Mouse (Mus musculus): ENCODE data around the gene Lpin2. TPM values are rescaled to one million over a fixed set of nuclear protein-coding genes. Genes with fewer than 3 reads are reported as not detected.

The Lpin2 gene
- polyA plus RNA-seq, 1 experiment from 2014 or later, result 93.2 TPM

GRCm38 (mm10) chr17:71168205-71168815 is 14.1 kb upstream of the Lpin2 start:
- H3K9me3 ChIP-seq (ENCODE audit: control insufficient read depth, low read length), result no peaks in the 10 kb centered on the region
- no peaks in the 10 kb centered on the region for H3K27me3 ChIP-seq (ENCODE audit: control insufficient read depth, insufficient read depth, low read length)
- 82% methylated on average over 5 of the region's 5 CpGs for WGBS
- H3K4me1 ChIP-seq (ENCODE audit: control insufficient read depth, insufficient read depth, low read length), result peaks cover 7% of the 10 kb centered on the region; the same call in 1 of the 2 replicates
- no peak overlapping the region for H3K9ac ChIP-seq (ENCODE audit: low read depth, low read length)
- no peak overlapping the region for H3K27ac ChIP-seq (ENCODE audit: low read depth, low read length)
- no peak for ATAC-seq (ENCODE audit: low FRiP score, low TSS enrichment)
- H3K4me3 ChIP-seq (ENCODE audit: low read length), result no peak overlapping the region
- H3K36me3 ChIP-seq (ENCODE audit: control insufficient read depth, insufficient read depth, low read length), result no peaks in the 10 kb centered on the region
- no peak overlapping the region for H3K4me2 ChIP-seq (replicated peaks; ENCODE audit: low read depth, low read length)

GRCm38 (mm10) chr17:71168846-71169245 is 13.5 kb upstream of the Lpin2 start:
- no peak overlapping the region for H3K4me2 ChIP-seq (replicated peaks; ENCODE audit: low read depth, low read length)
- no peak overlapping the region for H3K27ac ChIP-seq (ENCODE audit: low read depth, low read length)
- H3K9me3 ChIP-seq (ENCODE audit: control insufficient read depth, low read length), result no peaks in the 10 kb centered on the region
- peaks cover 7% of the 10 kb centered on the region; the same call in 1 of the 2 replicates for H3K4me1 ChIP-seq (ENCODE audit: control insufficient read depth, insufficient read depth, low read length)
- WGBS, result 52% methylated on average over 9 of the region's 9 CpGs
- H3K4me3 ChIP-seq (ENCODE audit: low read length), result no peak overlapping the region
- no peaks in the 10 kb centered on the region for H3K27me3 ChIP-seq (ENCODE audit: control insufficient read depth, insufficient read depth, low read length)
- ATAC-seq (ENCODE audit: low FRiP score, low TSS enrichment), result no peak
- H3K36me3 ChIP-seq (ENCODE audit: control insufficient read depth, insufficient read depth, low read length), result no peaks in the 10 kb centered on the region
- no peak overlapping the region for H3K9ac ChIP-seq (ENCODE audit: low read depth, low read length)

DNA sequence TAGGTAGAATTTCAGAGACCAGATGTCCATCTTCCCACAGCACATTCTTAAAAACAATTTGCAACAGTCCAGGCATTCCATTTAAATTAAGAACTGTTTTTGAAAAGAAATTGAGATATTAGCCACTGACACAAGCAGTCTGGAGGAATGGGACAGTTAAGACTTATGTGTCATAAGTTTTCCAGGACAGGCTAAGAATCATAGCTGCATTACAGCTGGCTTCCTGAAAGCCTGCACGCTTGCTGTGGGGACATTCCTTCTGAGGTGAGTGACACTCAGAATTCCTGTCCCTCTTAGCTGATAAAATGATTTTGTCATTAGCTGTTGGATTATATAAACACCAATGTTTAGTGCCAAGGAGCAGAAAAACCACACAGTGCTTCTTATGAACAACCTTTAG is 12.7 kb upstream of the Lpin2 start:
- peaks cover 7% of the 10 kb centered on the region; the same call in 1 of the 2 replicates for H3K4me1 ChIP-seq (ENCODE audit: control insufficient read depth, insufficient read depth, low read length)
- H3K4me3 ChIP-seq (ENCODE audit: low read length), result no peak overlapping the region
- WGBS, result 50% methylated on average over 1 of the region's 1 CpGs
- no peak for ATAC-seq (ENCODE audit: low FRiP score, low TSS enrichment)
- no peaks in the 10 kb centered on the region for H3K9me3 ChIP-seq (ENCODE audit: control insufficient read depth, low read length)
- H3K27ac ChIP-seq (ENCODE audit: low read depth, low read length), result no peak overlapping the region
- no peak overlapping the region for H3K4me2 ChIP-seq (replicated peaks; ENCODE audit: low read depth, low read length)
- H3K36me3 ChIP-seq (ENCODE audit: control insufficient read depth, insufficient read depth, low read length), result no peaks in the 10 kb centered on the region
- H3K27me3 ChIP-seq (ENCODE audit: control insufficient read depth, insufficient read depth, low read length), result no peaks in the 10 kb centered on the region
- H3K9ac ChIP-seq (ENCODE audit: low read depth, low read length), result no peak overlapping the region

DNA sequence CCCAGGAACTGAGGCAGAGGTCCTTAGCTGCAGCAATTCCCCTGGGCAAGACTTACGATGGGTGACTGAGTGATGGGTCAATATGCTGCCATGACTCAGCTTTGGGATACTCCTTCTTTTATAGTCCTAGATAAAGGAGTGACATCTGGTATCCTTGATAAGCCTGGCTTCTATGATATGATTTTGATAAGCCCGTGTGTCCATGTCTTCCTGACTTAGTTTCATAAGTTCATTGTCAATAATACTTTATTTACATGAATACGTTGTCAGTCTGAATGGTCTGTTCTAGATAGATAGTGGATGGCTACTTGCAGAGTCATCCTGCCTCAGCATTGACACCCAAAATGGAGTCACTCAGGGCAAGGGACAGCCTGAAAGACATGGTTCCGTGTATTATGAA is 11.2 kb upstream of the Lpin2 start:
- ATAC-seq (ENCODE audit: low FRiP score, low TSS enrichment), result no peak
- Histone ChIP-seq H3K4me1 (ENCODE audit: control insufficient read depth, insufficient read depth, low read length) (peaks cover 7% of the 10 kb centered on the region; the same call in 1 of the 2 replicates), H3K4me2 (replicated peaks; ENCODE audit: low read depth, low read length) (no peak overlapping the region), H3K27ac (ENCODE audit: low read depth, low read length) (no peak overlapping the region), H3K9ac (ENCODE audit: low read depth, low read length) (no peak overlapping the region), H3K9me3 (ENCODE audit: control insufficient read depth, low read length) (no peaks in the 10 kb centered on the region), H3K27me3 (ENCODE audit: control insufficient read depth, insufficient read depth, low read length) (no peaks in the 10 kb centered on the region), H3K36me3 (ENCODE audit: control insufficient read depth, insufficient read depth, low read length) (no peaks in the 10 kb centered on the region), H3K4me3 (ENCODE audit: low read length) (no peak overlapping the region)
- WGBS, result 91% methylated on average over 4 of the region's 4 CpGs

- Histone ChIP-seq H3K9ac (ENCODE audit: low read depth, low read length) (no peak overlapping the region), H3K27me3 (ENCODE audit: control insufficient read depth, insufficient read depth, low read length) (no peaks in the 10 kb centered on the region), H3K9me3 (ENCODE audit: control insufficient read depth, low read length) (no peaks in the 10 kb centered on the region), H3K4me2 (replicated peaks; ENCODE audit: low read depth, low read length) (no peak overlapping the region), H3K4me1 (ENCODE audit: control insufficient read depth, insufficient read depth, low read length) (peaks cover 16% of the 10 kb centered on the region), H3K27ac (ENCODE audit: low read depth, low read length) (no peak overlapping the region), H3K4me3 (ENCODE audit: low read length) (no peak overlapping the region), H3K36me3 (ENCODE audit: control insufficient read depth, insufficient read depth, low read length) (no peaks in the 10 kb centered on the region)
- ATAC-seq (ENCODE audit: low FRiP score, low TSS enrichment), result no peak
- WGBS, result 60% methylated on average over 4 of the region's 4 CpGs
Observed at GRCm38 (mm10) chr17:71177336-71177735, 5.0 kb upstream of the Lpin2 start.

DNA sequence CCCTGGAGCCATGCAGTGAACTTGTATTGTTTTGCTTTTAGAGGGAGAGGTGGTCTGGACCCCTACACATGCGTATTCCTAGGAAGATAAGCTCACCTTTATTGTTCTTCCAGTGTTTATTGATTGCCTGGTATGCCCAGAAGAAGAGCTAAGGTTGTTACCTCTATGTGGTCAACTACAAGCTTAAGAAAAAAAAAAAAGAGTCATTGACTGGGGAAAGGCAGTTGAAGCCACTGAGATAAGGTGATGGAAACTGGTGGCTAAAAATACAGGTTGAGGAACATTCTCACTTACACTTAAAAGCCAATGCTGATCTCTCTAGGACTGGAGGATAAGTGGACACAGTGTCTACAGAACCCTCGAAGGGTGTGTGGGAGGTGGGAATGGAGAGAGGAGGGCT is 4.4 kb upstream of the Lpin2 start:
- ATAC-seq (ENCODE audit: low FRiP score, low TSS enrichment), result no peak
- no peak overlapping the region for H3K4me3 ChIP-seq (ENCODE audit: low read length)
- WGBS, result 57% methylated on average over 2 of the region's 2 CpGs
- peaks cover 21% of the 10 kb centered on the region for H3K4me1 ChIP-seq (ENCODE audit: control insufficient read depth, insufficient read depth, low read length)
- no peaks in the 10 kb centered on the region for H3K27me3 ChIP-seq (ENCODE audit: control insufficient read depth, insufficient read depth, low read length)
- no peak overlapping the region for H3K9ac ChIP-seq (ENCODE audit: low read depth, low read length)
- no peaks in the 10 kb centered on the region for H3K36me3 ChIP-seq (ENCODE audit: control insufficient read depth, insufficient read depth, low read length)
- no peaks in the 10 kb centered on the region for H3K9me3 ChIP-seq (ENCODE audit: control insufficient read depth, low read length)
- H3K4me2 ChIP-seq (replicated peaks; ENCODE audit: low read depth, low read length), result no peak overlapping the region
- no peak overlapping the region for H3K27ac ChIP-seq (ENCODE audit: low read depth, low read length)

DNA sequence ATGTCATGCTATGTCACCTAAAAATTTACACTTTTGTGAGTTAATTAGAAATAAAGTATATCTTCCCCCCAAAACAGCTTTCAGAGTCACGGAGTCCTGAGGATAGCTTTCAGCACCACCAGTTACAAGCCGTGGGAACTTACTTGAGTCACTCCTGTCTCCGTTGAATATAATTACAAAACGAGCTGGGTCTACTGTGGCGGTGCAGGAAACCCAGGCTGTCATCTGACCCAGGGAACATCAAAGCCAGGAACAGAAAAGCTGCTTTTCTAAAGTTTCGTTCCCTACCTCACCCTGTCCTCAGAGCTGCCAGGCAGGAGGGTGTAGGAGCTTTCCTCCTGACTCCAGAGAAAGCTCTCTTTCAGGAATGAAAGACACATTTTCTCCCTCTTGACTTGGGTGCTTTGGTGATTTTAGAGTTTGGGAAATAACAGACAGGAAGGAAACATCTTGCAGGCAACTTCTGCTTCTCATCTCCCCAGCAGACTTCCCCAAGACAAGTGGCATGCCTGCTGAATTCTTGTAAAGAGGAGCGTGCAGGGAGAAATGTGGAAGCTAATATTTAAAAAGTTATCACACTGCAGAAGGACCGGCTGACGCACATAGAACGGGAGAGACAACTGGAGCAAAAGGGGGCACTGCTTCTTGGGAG is 3.7 kb upstream of the Lpin2 start:
- no peak for ATAC-seq (ENCODE audit: low FRiP score, low TSS enrichment)
- peaks cover 21% of the 10 kb centered on the region for H3K4me1 ChIP-seq (ENCODE audit: control insufficient read depth, insufficient read depth, low read length)
- 24% methylated on average over 10 of the region's 10 CpGs for WGBS
- 0 out of 2 replicates have a peak overlapping the region, but pooled peaks have one; percentile 8 for H3K4me2 ChIP-seq (replicated peaks; ENCODE audit: low read depth, low read length)
- H3K9ac ChIP-seq (ENCODE audit: low read depth, low read length), result no peak overlapping the region
- no peaks in the 10 kb centered on the region for H3K36me3 ChIP-seq (ENCODE audit: control insufficient read depth, insufficient read depth, low read length)
- peak overlapping the region; percentile 42; the same call in 1 of the 2 replicates for H3K27ac ChIP-seq (ENCODE audit: low read depth, low read length)
- H3K9me3 ChIP-seq (ENCODE audit: control insufficient read depth, low read length), result no peaks in the 10 kb centered on the region
- H3K27me3 ChIP-seq (ENCODE audit: control insufficient read depth, insufficient read depth, low read length), result no peaks in the 10 kb centered on the region
- H3K4me3 ChIP-seq (ENCODE audit: low read length), result no peak overlapping the region

DNA sequence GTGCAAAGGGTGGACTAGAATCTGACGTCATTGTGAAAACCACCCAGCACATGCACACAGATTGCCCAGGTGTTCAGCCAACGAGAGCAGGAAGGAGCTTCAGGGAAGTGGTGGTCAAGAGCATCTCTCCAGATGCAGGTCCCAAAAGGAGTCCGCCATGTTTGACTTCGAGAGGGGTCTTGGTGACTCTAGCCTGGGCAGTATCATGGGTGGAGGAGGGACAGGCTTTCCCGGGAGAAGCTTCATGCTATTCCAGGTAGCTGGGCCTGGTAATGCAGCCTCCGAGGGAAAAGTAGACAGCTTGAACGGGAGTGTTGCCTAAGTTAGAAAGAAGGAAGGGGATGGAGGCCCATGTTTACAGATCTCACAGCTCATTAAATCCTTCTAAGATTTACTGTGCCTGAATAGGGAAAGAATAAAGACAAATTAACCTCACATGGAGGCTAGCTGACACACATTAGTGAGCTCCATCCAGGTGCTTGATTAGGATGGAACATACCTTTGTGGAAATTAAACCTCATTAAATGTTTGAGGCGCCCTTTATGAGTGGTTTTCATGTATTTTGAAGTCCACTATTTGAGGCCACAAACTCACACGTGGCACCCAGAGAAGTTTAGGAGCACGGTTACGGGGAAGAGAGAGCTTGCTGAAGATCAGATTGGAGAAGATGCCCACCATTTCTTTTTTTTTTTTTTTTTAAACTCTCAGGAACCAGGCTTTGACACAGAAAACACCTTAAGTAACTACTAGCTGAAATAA is 2.6 kb upstream of the Lpin2 start:
- WGBS, result 56% methylated on average over 11 of the region's 11 CpGs
- no peaks in the 10 kb centered on the region for H3K36me3 ChIP-seq (ENCODE audit: control insufficient read depth, insufficient read depth, low read length)
- H3K4me1 ChIP-seq (ENCODE audit: control insufficient read depth, insufficient read depth, low read length), result peaks cover 24% of the 10 kb centered on the region
- H3K9me3 ChIP-seq (ENCODE audit: control insufficient read depth, low read length), result no peaks in the 10 kb centered on the region
- H3K27ac ChIP-seq (ENCODE audit: low read depth, low read length), result 0 out of 2 replicates have a peak overlapping the region, but pooled peaks have one; percentile 42
- no peak for ATAC-seq (ENCODE audit: low FRiP score, low TSS enrichment)
- no peak overlapping the region for H3K4me3 ChIP-seq (ENCODE audit: low read length)
- H3K4me2 ChIP-seq (replicated peaks; ENCODE audit: low read depth, low read length), result no peak overlapping the region
- H3K9ac ChIP-seq (ENCODE audit: low read depth, low read length), result no peak overlapping the region
- H3K27me3 ChIP-seq (ENCODE audit: control insufficient read depth, insufficient read depth, low read length), result no peaks in the 10 kb centered on the region

DNA sequence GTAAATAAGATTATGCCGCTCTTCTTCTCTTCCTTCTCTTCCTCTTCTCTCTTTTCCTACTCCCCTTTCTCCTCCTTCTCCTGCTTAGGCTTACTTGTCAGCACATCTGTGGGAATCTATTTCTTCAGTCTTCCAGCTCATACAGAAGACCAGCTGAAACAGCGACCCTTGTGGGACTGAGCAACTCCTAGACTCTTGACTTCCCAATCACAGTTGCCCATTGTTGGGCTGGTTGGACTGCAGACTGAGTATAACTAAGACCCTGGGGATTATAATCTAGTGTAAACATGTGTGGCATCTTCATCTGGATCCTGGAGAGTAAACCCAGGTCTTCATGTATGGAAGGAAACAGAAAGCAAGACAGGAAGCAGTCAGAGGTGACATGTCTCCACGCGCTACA is 1.8 kb upstream of the Lpin2 start:
- Histone ChIP-seq H3K4me1 (ENCODE audit: control insufficient read depth, insufficient read depth, low read length) (peaks cover 31% of the 10 kb centered on the region), H3K9ac (ENCODE audit: low read depth, low read length) (no peak overlapping the region), H3K27ac (ENCODE audit: low read depth, low read length) (no peak overlapping the region), H3K36me3 (ENCODE audit: control insufficient read depth, insufficient read depth, low read length) (no peaks in the 10 kb centered on the region), H3K9me3 (ENCODE audit: control insufficient read depth, low read length) (no peaks in the 10 kb centered on the region), H3K4me2 (replicated peaks; ENCODE audit: low read depth, low read length) (no peak overlapping the region), H3K4me3 (ENCODE audit: low read length) (no peak overlapping the region), H3K27me3 (ENCODE audit: control insufficient read depth, insufficient read depth, low read length) (no peaks in the 10 kb centered on the region)
- ATAC-seq (ENCODE audit: low FRiP score, low TSS enrichment), result no peak
- WGBS, result 94% methylated on average over 4 of the region's 4 CpGs
